Mouse (Mus musculus) ovary, postnatal 14 days (tissue): ENCODE results near the gene Brinp2.

Experiments
- DNase-seq: peaks from one replicate; pipeline ENCODE4 v3.0.0; 2022; ENCODE audit warnings: low spot score

Brinp2 gene

GRCm38 (mm10) chr1:158221048-158221447 is 135.1 kb downstream of the Brinp2 start:
- DNase-seq: no peak

GRCm38 (mm10) chr1:158220148-158220547 is 136.0 kb downstream of the Brinp2 start:
- DNase-seq: no peak

GRCm38 (mm10) chr1:158218750-158219149 is 137.4 kb downstream of the Brinp2 start:
- DNase-seq: no peak

- no peak for DNase-seq
Measured at GRCm38 (mm10) chr1:158218294-158218693, 137.8 kb downstream of the Brinp2 start.

GRCm38 (mm10) chr1:158215581-158215980 is 140.5 kb downstream of the Brinp2 start:
- no peak for DNase-seq

DNA sequence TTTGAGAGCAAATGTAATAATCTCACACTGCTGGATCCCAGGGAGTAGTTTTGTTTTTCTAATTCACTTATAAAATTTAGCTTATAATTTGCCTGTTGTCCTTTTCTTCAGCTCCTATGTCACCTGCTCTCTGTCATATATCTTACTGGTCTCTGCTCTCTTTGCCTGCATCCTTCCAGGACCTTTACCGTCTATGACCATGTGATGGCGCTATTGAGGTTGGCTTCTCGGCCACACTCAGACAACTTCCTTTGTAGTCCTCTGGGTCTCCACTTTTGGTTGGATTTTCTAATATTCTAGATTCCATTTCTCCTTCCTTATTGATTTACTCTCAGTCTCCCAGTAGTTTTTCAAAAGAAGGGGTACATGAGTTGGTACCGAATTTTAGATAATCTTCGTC is 141.4 kb downstream of the Brinp2 start:
- DNase-seq: no peak

DNA sequence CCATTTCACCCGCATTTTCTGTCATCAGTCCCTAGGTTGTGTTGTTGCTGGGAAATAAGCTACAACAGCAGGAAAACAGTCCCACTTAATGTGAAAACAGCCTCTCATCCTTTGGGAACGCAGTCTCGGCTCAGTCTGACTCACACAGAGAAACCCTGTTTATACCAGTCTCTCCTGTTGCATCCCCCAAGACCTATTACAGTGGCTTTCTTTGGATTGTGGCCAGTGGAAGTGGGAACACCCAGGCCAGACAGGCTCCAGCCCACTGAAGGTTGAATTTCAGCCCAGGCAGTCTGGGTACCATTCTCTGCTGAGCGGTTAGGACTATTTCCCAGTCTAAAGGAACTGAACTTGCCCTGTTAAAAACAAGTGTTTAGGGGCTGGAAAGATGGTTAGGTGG is 142.4 kb downstream of the Brinp2 start:
- no peak for DNase-seq

DNA sequence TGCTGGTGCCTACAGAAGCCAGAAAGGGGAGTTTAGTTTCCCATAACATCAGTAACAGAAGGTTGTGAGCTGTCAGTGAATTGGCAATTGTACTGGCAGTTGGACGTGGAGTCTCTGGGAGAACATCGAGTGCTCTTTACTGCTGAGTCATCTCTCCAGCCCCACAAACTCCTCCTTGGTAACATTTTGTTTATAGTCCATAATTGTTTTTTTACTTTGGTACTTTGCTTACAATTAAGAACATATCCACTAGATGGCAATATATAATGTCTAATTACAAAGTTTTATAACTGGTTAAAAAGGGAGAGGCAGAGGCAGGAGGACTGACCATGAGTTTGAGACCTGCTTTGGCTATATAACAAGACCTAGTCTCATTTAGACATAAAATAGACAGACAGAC is 148.5 kb downstream of the Brinp2 start:
- DNase-seq: no peak

DNA sequence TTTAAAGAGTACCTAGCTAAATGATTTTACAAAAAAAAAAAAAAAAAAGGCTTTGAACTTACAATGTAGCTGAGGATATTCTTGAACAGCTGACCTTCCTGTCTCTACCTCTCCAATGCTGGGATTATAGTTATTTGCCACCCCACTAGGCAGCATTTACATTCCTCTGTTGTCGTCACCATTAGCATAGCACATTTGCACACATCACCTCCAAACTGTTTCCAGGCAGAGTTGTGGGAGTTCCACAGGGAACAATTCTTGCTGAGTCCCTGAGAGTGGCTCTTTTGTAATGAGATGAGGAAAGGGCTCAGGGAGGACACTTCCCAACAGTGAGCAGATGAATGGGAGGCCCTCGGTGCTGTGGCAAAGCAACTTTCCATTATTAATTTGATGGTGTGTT is 153.2 kb downstream of the Brinp2 start:
- no peak for DNase-seq
